Mouse (Mus musculus) heart, embryonic 14.5 days (tissue): ENCODE data around the gene Kcnip1. TPM values are rescaled to one million over a fixed set of nuclear protein-coding genes. Genes with fewer than 3 reads are reported as not detected.

Source experiments
- ATAC-seq: fragments of 200-750 bp; cut with Nextera tagmentation; 2 replicates; pipeline ENCODE4 v1.8.0; 2017; ENCODE audit warnings: low read depth, moderate TSS enrichment; ENCODE audit not compliant: insufficient number of reproducible peaks, insufficient read depth, low FRiP score
- H3K27ac ChIP-seq, 2 experiments: fragments of 200-500 bp in 1 of 2; fragments of 300-500 bp in 1 of 2; sonication (generic) in 1 of 2; replicated peaks in 1 of 2; 2 replicates each; pipeline ENCODE4 v1.5.1; 2012 to 2014; ENCODE audit warnings: low read depth in 2 of 2, low read length in 2 of 2, control low read depth in 1 of 2, mild to moderate bottlenecking in 1 of 2, mixed read lengths in 1 of 2; ENCODE audit not compliant: control insufficient read depth in 1 of 2, insufficient read depth in 1 of 2
- H3K27me3 ChIP-seq: fragments of 300-500 bp; sonication (generic); 2 replicates; pipeline ENCODE4 v1.6.1; 2014; ENCODE audit warnings: mild to moderate bottlenecking, low read length, control low read depth; ENCODE audit not compliant: control insufficient read depth, insufficient read depth
- H3K36me3 ChIP-seq: fragments of 300-500 bp; sonication (generic); 2 replicates; pipeline ENCODE4 v1.6.1; 2014; ENCODE audit warnings: mild to moderate bottlenecking, control low read depth, low read length, mixed read lengths; ENCODE audit not compliant: control insufficient read depth, insufficient read depth
- H3K4me1 ChIP-seq, 2 experiments: fragments of 200-500 bp in 1 of 2; fragments of 300-500 bp in 1 of 2; sonication (generic) in 1 of 2; 2 replicates each; pipeline ENCODE4 v1.6.1; 2012 to 2014; ENCODE audit warnings: low read length in 2 of 2, control low read depth in 1 of 2, mixed read lengths in 1 of 2; ENCODE audit not compliant: control insufficient read depth in 2 of 2, insufficient read depth in 2 of 2
- H3K4me2 ChIP-seq: fragments of 300-500 bp; sonication (generic); 2 replicates; pipeline ENCODE4 v1.6.1; 2014; ENCODE audit warnings: mild to moderate bottlenecking, low read length
- H3K4me3 ChIP-seq, 2 experiments: fragments of 200-500 bp in 1 of 2; fragments of 300-500 bp in 1 of 2; sonication (generic) in 1 of 2; 2 replicates each; pipeline ENCODE4 v1.5.1; 2012 to 2014; ENCODE audit warnings: low read length in 2 of 2, mild to moderate bottlenecking in 2 of 2, control low read depth in 1 of 2, low read depth in 1 of 2, moderate library complexity in 1 of 2; ENCODE audit not compliant: control insufficient read depth in 1 of 2, insufficient read depth in 1 of 2
- H3K9ac ChIP-seq: fragments of 300-500 bp; sonication (generic); 2 replicates; pipeline ENCODE4 v1.6.1; 2014; ENCODE audit warnings: mild to moderate bottlenecking, low read length
- H3K9me3 ChIP-seq: fragments of 300-500 bp; sonication (generic); 2 replicates; pipeline ENCODE4 v1.6.1; 2016; ENCODE audit warnings: low read length, control low read depth; ENCODE audit not compliant: control insufficient read depth
- WGBS: fragments of 180-500 bp; shearing (Covaris S2); extraction: QIAGEN DNeasy Blood & Tissue Kit; methylation state at CpG from one replicate; pipeline ENCODE4 v1.1.7; 2014; 5-methylcytosine and 5-hydroxymethylcytosine counted together
- polyA plus RNA-seq: library from polyadenylated mRNA; unstranded; fragments of >200 nt; fragmentation: Nextera tagmentation; extraction: Ambion mirVana; gene quantifications from 2 replicates; pipeline ENCODE4 v1.2.1, GENCODE M21; 2014

Gene Kcnip1
- polyA plus RNA-seq, 1 experiment from 2014 or later, result 0.11 TPM

- Histone ChIP-seq H3K4me2 (no peak overlapping the region), H3K9me3 (no peaks in the 10 kb centered on the region)
- no peak for ATAC-seq
Measured at GRCm38 (mm10) chr11:33861823-33862222, 131.1 kb downstream of the Kcnip1 start.

DNA sequence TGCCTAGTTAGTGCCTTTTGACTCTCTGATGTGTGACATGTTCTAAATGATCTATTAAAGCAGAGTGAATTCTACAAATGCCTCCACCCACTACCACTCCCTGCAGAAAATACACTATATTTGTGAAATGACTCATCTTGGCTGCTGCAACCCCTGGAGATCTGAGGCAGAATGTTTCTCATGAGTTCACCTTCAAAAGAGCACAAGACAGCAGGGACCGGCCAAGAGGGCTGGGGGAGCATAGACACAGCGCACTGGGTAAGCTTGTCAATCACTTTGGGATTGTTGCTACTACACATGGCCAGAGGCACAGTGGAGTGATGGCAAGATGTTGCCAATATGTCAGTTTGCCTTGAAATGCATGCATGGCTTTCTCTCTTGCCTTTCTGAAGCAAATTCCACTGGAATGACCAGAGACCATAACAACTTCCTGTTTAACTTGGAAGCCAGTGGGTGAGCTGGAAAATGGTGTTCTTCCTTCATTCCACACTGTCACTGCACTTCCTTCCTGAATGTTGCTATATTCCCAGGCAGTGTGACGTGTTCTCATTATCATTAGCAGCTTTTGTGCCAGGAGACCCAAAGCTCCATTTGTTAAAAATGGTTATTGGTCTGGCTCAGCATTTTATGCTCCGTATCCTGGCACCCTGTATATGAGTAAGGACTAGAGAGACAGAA is 131.9 kb downstream of the Kcnip1 start:
- Histone ChIP-seq H3K9me3 (no peaks in the 10 kb centered on the region), H3K27ac (peak overlapping the region; percentile 58 to 61), H3K4me3 (no peak overlapping the region), H3K9ac (no peak overlapping the region), H3K4me2 (no peak overlapping the region), H3K36me3 (no peaks in the 10 kb centered on the region), H3K4me1 (0 out of 4 replicates have a peak, but pooled peaks cover 0 to 2% of the 10 kb centered on the region in 2 experiments), H3K27me3 (no peaks in the 10 kb centered on the region)
- ATAC-seq, result 0 out of 2 replicates have a peak, but pooled peaks have one; percentile 21
- 66% methylated on average over 4 of the region's 4 CpGs for WGBS

More at GRCm38 (mm10) chr11:33861823-33862222, 131.1 kb downstream of the Kcnip1 start:
- Histone ChIP-seq H3K9ac (no peak overlapping the region), H3K36me3 (no peaks in the 10 kb centered on the region), H3K27me3 (no peaks in the 10 kb centered on the region), H3K4me3 (no peak overlapping the region), H3K27ac (peak overlapping the region; percentile 11 to 58; a peak in 3 of 4 replicates), H3K4me1 (0 out of 4 replicates have a peak, but pooled peaks cover 0 to 2% of the 10 kb centered on the region in 2 experiments)

DNA sequence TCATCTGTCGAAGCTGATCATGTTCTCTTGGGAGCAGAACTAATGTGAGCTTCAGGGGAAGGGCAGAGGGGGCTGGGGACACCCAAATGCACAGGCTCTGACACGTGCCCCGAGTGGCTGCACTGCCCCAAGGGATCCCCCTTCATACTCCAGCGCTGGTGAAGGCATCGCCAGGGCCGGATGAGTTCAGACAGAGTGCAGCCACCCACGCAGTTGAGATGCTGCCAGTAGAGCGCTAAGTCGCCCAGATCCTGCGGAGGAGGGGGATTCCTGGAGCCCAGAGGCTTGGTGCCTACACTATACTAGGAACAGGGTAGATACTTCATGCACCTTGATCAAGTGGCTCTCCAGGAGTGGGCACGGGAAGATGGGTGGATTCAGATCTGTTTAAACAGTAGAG is 143.3 kb downstream of the Kcnip1 start:
- Histone ChIP-seq H3K4me2 (no peak overlapping the region), H3K9me3 (no peaks in the 10 kb centered on the region), H3K4me3 (no peak overlapping the region), H3K27me3 (peaks cover 38% of the 10 kb centered on the region), H3K4me1 (peaks cover 3 to 11% of the 10 kb centered on the region in 2 experiments; a peak in 3 of 4 replicates), H3K27ac (no peak overlapping the region), H3K36me3 (no peaks in the 10 kb centered on the region), H3K9ac (no peak overlapping the region)
- WGBS, result 54% methylated on average over 11 of the region's 11 CpGs
- ATAC-seq, result peak; percentile 49

- peaks cover 48% of the 10 kb centered on the region for H3K27me3 ChIP-seq
- no peaks in the 10 kb centered on the region for H3K36me3 ChIP-seq
- ATAC-seq, result no peak
- H3K4me2 ChIP-seq, result no peak overlapping the region
- H3K9me3 ChIP-seq, result no peaks in the 10 kb centered on the region
- WGBS, result 92% methylated on average over 3 of the region's 3 CpGs
- no peak overlapping the region for H3K9ac ChIP-seq
- H3K4me1 ChIP-seq, result peaks cover 3 to 11% of the 10 kb centered on the region in 2 experiments; a peak in 3 of 4 replicates
- H3K27ac ChIP-seq, result no peak overlapping the region
- H3K4me3 ChIP-seq, result no peak overlapping the region
Measured at GRCm38 (mm10) chr11:33848685-33849084, 144.3 kb downstream of the Kcnip1 start.

DNA sequence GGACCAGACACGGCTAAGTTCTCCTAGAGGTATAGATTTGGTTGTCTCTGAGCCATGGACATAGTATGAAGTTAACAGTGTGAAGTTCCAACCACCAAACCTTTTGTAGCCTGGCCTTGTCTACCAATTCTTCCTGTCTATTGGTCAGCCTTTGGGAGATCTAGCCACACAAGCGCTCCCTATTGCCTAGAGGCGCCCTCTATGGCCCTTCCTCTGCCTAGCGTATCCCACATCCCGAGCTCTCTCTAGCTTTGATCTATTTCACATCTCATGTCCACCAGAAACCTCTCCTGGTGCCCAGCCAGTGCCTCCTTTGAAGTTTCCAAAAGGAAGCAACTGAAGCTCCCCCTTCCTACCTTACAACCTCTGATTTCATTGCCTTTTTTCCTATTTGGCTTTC is 147.0 kb downstream of the Kcnip1 start:
- H3K9ac ChIP-seq, result no peak overlapping the region
- 64% methylated on average over 5 of the region's 5 CpGs for WGBS
- no peaks in the 10 kb centered on the region for H3K36me3 ChIP-seq
- no peak overlapping the region for H3K27ac ChIP-seq
- H3K4me3 ChIP-seq, result no peak overlapping the region
- H3K9me3 ChIP-seq, result no peaks in the 10 kb centered on the region
- no peak overlapping the region for H3K4me2 ChIP-seq
- ATAC-seq, result no peak
- peaks cover 3 to 18% of the 10 kb centered on the region in 2 experiments; a peak in 3 of 4 replicates for H3K4me1 ChIP-seq
- H3K27me3 ChIP-seq, result peaks cover 75% of the 10 kb centered on the region

- H3K9ac ChIP-seq, result peak overlapping the region; percentile 54
- H3K36me3 ChIP-seq, result no peaks in the 10 kb centered on the region
- WGBS, result under 1% methylated on average over 50 of the region's 52 CpGs
- peaks cover 0 to 8% of the 10 kb centered on the region in 2 experiments; a peak in 1 of 4 replicates for H3K4me1 ChIP-seq
- H3K9me3 ChIP-seq, result no peaks in the 10 kb centered on the region
- no peak overlapping the region for H3K27ac ChIP-seq
- ATAC-seq, result no peak
- peak overlapping the region; percentile 78 for H3K4me2 ChIP-seq
- H3K27me3 ChIP-seq, result peaks cover 82% of the 10 kb centered on the region
- H3K4me3 ChIP-seq, result peak overlapping the region; percentile 32 to 45
Measured at GRCm38 (mm10) chr11:33843294-33843864, 149.6 kb downstream of the Kcnip1 start.

DNA sequence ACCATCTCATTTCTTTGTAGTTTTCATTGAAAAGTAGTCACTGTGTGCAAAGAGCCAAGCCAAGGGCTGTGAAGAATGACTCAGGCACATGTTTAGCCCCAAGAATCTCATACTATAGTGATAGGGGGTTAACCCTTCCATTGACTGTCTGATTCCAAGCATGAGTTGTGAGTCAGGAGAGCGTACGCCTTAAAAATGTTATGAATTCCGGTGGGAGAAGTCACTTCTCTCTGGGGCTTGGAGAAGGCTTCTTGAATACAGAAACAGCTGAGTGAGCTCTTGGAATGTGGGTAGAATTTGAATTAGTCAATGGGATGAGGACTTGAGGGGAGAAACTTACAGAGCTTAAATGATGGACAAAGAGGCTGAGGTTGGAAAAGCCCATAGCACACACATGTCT is 153.9 kb downstream of the Kcnip1 start:
- no peaks in the 10 kb centered on the region for H3K9me3 ChIP-seq
- H3K9ac ChIP-seq, result no peak overlapping the region
- H3K27ac ChIP-seq, result no peak overlapping the region
- H3K27me3 ChIP-seq, result peaks cover 45% of the 10 kb centered on the region
- H3K36me3 ChIP-seq, result no peaks in the 10 kb centered on the region
- no peak for ATAC-seq
- H3K4me3 ChIP-seq, result no peak overlapping the region
- H3K4me1 ChIP-seq, result peaks cover 0 to 8% of the 10 kb centered on the region in 2 experiments; a peak in 1 of 4 replicates
- H3K4me2 ChIP-seq, result no peak overlapping the region
- 81% methylated on average over 3 of the region's 3 CpGs for WGBS
